ENCODE assay signal across 23 mouse cellular contexts in genomic region chr15:82156902-82157301, GRCm38 (mm10). TPM values are rescaled to one million over a fixed set of nuclear protein-coding genes. Genes with fewer than 3 reads are reported as not detected.
A peak's percentile ranks its signal among the peaks of the same experiment; 100 is the strongest.
DNase-seq lines count a peak whose midpoint lies in the region; ATAC-seq and TF ChIP-seq lines count a peak whose summit lies in the region.
"Had no signal": no experiment of that assay in that cellular context is flagged by ENCODE, and none has a peak within 500 bp of the region (broad histone marks: within the 10 kb centered on the region; RNA-seq: fewer than 3 reads in every experiment).

No protein-coding gene starts in this region.

- no peak overlapping the region for H3K9ac ChIP-seq in liver, embryonic 13.5 days
- no peak overlapping the region for H3K9ac ChIP-seq in liver, postnatal 0 days (replicated peaks)
- H3K9ac ChIP-seq: forebrain, embryonic 12.5 days; heart, embryonic 13.5 days; hindbrain, embryonic 15.5 days; limb, embryonic 15.5 days; lung, embryonic 15.5 days; stomach, embryonic 15.5 days had no signal

- no peaks in the 10 kb centered on the region for H3K9me3 ChIP-seq in liver, embryonic 13.5 days (replicated peaks)
- no peaks in the 10 kb centered on the region for H3K9me3 ChIP-seq in liver, postnatal 0 days (ENCODE audit: low read length)
- H3K9me3 ChIP-seq: forebrain, embryonic 12.5 days; heart, embryonic 13.5 days; hindbrain, embryonic 15.5 days; limb, embryonic 15.5 days; lung, embryonic 15.5 days; stomach, embryonic 15.5 days had no signal

- DNase-seq in liver, embryonic 13.5 days = no peak
- DNase-seq in liver, postnatal 0 days = no peak
- peak; percentile 65 for DNase-seq in splenic B cell, adult 2 months (ENCODE audit: low read depth, low spot score)
- no peak for DNase-seq in cerebellum, adult 11-12 months
- DNase-seq in right cerebral cortex, postnatal 36 days (ENCODE audit: low spot score in 2 of 2) = no peak
- DNase-seq: adrenal gland, adult 8-10 months; cerebellum, adult 9-11 months; gastrocnemius, adult 2 months; heart, adult 11 months; heart, postnatal 36 days; kidney, adult 11 months; spleen, adult 18-20 months; thymus, adult 18-20 months had no signal

- H3K27ac ChIP-seq in liver, embryonic 13.5 days = peak overlapping the region; percentile 18; the same call in 1 of the 2 replicates
- no peak overlapping the region for H3K27ac ChIP-seq in liver, postnatal 0 days (ENCODE audit: low read depth)
- peak overlapping the region; percentile 68 for H3K27ac ChIP-seq in bone marrow, adult 2 months (ENCODE audit: control insufficient read depth, insufficient read depth, low read depth, low read length, poor library complexity)
- H3K27ac ChIP-seq: forebrain, embryonic 12.5 days; gastrocnemius, adult 2 months; heart, embryonic 13.5 days; hindbrain, embryonic 15.5 days; kidney, postnatal 0 days had no signal

- H3K27me3 ChIP-seq in liver, embryonic 13.5 days = no peaks in the 10 kb centered on the region
- H3K27me3 ChIP-seq in liver, postnatal 0 days (ENCODE audit: insufficient read depth, low read length) = no peaks in the 10 kb centered on the region
- H3K27me3 ChIP-seq in splenic B cell, adult 2 months (ENCODE audit: control insufficient read depth, insufficient read depth, low read length, poor library complexity, severe bottlenecking) = no peaks in the 10 kb centered on the region
- H3K27me3 ChIP-seq: forebrain, embryonic 12.5 days; heart, embryonic 13.5 days; hindbrain, embryonic 15.5 days; limb, embryonic 15.5 days; lung, embryonic 15.5 days; Patski; stomach, embryonic 15.5 days had no signal

- no peak overlapping the region for H3K4me3 ChIP-seq in liver, embryonic 13.5 days (replicated peaks)
- no peak overlapping the region for H3K4me3 ChIP-seq in liver, postnatal 0 days (ENCODE audit: low read depth, low read length)
- H3K4me3 ChIP-seq in bone marrow, adult 2 months (replicated peaks; ENCODE audit: control insufficient read depth, low read depth, low read length) = no peak overlapping the region
- H3K4me3 ChIP-seq: forebrain, embryonic 12.5 days; gastrocnemius, adult 2 months; heart, embryonic 13.5 days; hindbrain, embryonic 15.5 days; limb, embryonic 15.5 days; lung, embryonic 15.5 days; stomach, embryonic 15.5 days had no signal

- H3K4me1 ChIP-seq in liver, embryonic 13.5 days (replicated peaks) = peaks cover 96% of the 10 kb centered on the region
- H3K4me1 ChIP-seq in liver, postnatal 0 days (ENCODE audit: insufficient read depth) = peaks cover 45% of the 10 kb centered on the region
- peaks cover 16% of the 10 kb centered on the region for H3K4me1 ChIP-seq in bone marrow, adult 2 months (ENCODE audit: control insufficient read depth, insufficient read depth, low read length)

- no peak for TF ChIP-seq POLR2A in bone marrow, adult 2 months (IDR thresholded peaks at IDR 0.05; ENCODE audit: borderline replicate concordance, control insufficient read depth, low read depth, low read length)

- WGBS in liver, embryonic 13.5 days (ENCODE audit: insufficient replicate concordance) = 27% methylated on average over 10 of the region's 10 CpGs
- 36% methylated on average over 10 of the region's 10 CpGs for WGBS in liver, postnatal 0 days (ENCODE audit: insufficient replicate concordance)
- 14% methylated on average over 10 of the region's 10 CpGs for WGBS in bone marrow, adult 2 months

- TF ChIP-seq CTCF in liver, postnatal 0 days (IDR thresholded peaks at IDR 0.05; ENCODE audit: low read depth) = no peak
- no peak for TF ChIP-seq CTCF in bone marrow, adult 2 months (IDR thresholded peaks at IDR 0.05; ENCODE audit: control insufficient read depth, insufficient read depth, low read length)

- peaks cover 9% of the 10 kb centered on the region; the same call in 1 of the 2 replicates for H3K36me3 ChIP-seq in liver, embryonic 13.5 days
- no peaks in the 10 kb centered on the region for H3K36me3 ChIP-seq in liver, postnatal 0 days (replicated peaks; ENCODE audit: insufficient read depth, low read length)
- H3K36me3 ChIP-seq in splenic B cell, adult 2 months (ENCODE audit: control insufficient read depth, insufficient read depth, low read length, poor library complexity, severe bottlenecking) = no peaks in the 10 kb centered on the region; the same call in 1 of the 2 replicates
- H3K36me3 ChIP-seq: hindbrain, embryonic 15.5 days; limb, embryonic 15.5 days; lung, embryonic 15.5 days; stomach, embryonic 15.5 days had no signal

- TF ChIP-seq EP300 in liver, postnatal 0 days (IDR thresholded peaks at IDR 0.05; ENCODE audit: low read depth) = no peak

- no peak for ATAC-seq in liver, embryonic 13.5 days (ENCODE audit: low read depth)
- no peak for ATAC-seq in liver, postnatal 0 days
- peak; percentile 77 for ATAC-seq in megakaryocyte, adult 5-6 weeks (ENCODE audit: poor library complexity, severe bottlenecking)
- ATAC-seq: Patski had no signal

- no peak overlapping the region for H3K4me2 ChIP-seq in liver, embryonic 13.5 days
- H3K4me2 ChIP-seq in liver, postnatal 0 days (ENCODE audit: low read depth, low read length) = no peak overlapping the region
- H3K4me2 ChIP-seq: forebrain, embryonic 12.5 days; heart, embryonic 13.5 days; hindbrain, embryonic 15.5 days; limb, embryonic 15.5 days; lung, embryonic 15.5 days; stomach, embryonic 15.5 days had no signal

RNA-seq across cellular contexts. Expression of gene Srebf2, which starts 9.9 kb away (rescaled TPM):
- 64.2 and 70.2 TPM in 2 replicates for polyA plus RNA-seq in liver, embryonic 13.5 days (2015; fragmentation: Nextera tagmentation; extraction: Ambion mirVana)
- polyA plus RNA-seq in liver, postnatal 0 days (2015; fragmentation: Nextera tagmentation; extraction: Ambion mirVana) = 30.3 and 33.6 TPM in 2 replicates
- polyA plus RNA-seq in bone marrow, adult 2 months (2011; ENCODE audit: insufficient read depth, insufficient read length, low replicate concordance, missing spikeins) = 19.3 and 46.3 TPM in 2 replicates
- 39.0 and 40.7 TPM in 2 replicates for total RNA-seq in megakaryocyte, adult 5-6 weeks (2015)
- total RNA-seq in megakaryocyte, adult 5-6 weeks (2017) = 39.8 and 40.7 TPM in 2 replicates

RNA-seq across cellular contexts. Expression of gene Ccdc134, which starts 29.2 kb away (rescaled TPM):
- polyA plus RNA-seq in liver, embryonic 13.5 days (2015; fragmentation: Nextera tagmentation; extraction: Ambion mirVana) = 8.2 and 9.9 TPM in 2 replicates
- polyA plus RNA-seq in liver, postnatal 0 days (2015; fragmentation: Nextera tagmentation; extraction: Ambion mirVana) = 3.6 and 4.0 TPM in 2 replicates
- polyA plus RNA-seq in bone marrow, adult 2 months (2011; ENCODE audit: insufficient read depth, insufficient read length, low replicate concordance, missing spikeins) = 23.8 and 28.2 TPM in 2 replicates
- total RNA-seq in megakaryocyte, adult 5-6 weeks (2015) = 7.8 and 8.8 TPM in 2 replicates
- total RNA-seq in megakaryocyte, adult 5-6 weeks (2017) = 22.6 and 23.5 TPM in 2 replicates

RNA-seq across cellular contexts. Expression of gene Shisa8, which starts 55.7 kb away (rescaled TPM):
- polyA plus RNA-seq in liver, embryonic 13.5 days (2015; fragmentation: Nextera tagmentation; extraction: Ambion mirVana) = 0.08 and 0.10 TPM in 2 replicates
- polyA plus RNA-seq in liver, postnatal 0 days (2015; fragmentation: Nextera tagmentation; extraction: Ambion mirVana) = 0.08 and 0.13 TPM in 2 replicates
- 0.77 and 1.9 TPM in 2 replicates for polyA plus RNA-seq in bone marrow, adult 2 months (2011; ENCODE audit: insufficient read depth, insufficient read length, low replicate concordance, missing spikeins)
- total RNA-seq in megakaryocyte, adult 5-6 weeks (2015) = 0.14 TPM in 1 of 2 replicates, not detected in the other
- total RNA-seq in megakaryocyte, adult 5-6 weeks (2017) = not detected in 2 replicates
- total RNA-seq: gastrocnemius, adult 2 months had no signal
